Mouse (Mus musculus) thymus, adult 2 months (tissue): ENCODE measurements around the gene Itpr1. TPM values are rescaled to one million over a fixed set of nuclear protein-coding genes. Genes with fewer than 3 reads are reported as not detected.

Experiments used
- DNase-seq: peaks from one replicate; pipeline ENCODE4 v3.0.0; 2021
- H3K27ac ChIP-seq: fragments of 200-500 bp; 2 replicates; pipeline ENCODE4 v1.5.1; 2012; ENCODE audit warnings: low read length, control low read depth; ENCODE audit not compliant: control insufficient read depth, insufficient read depth
- H3K27me3 ChIP-seq: fragments of 200-500 bp; 2 replicates; pipeline ENCODE4 v1.6.1; 2012; ENCODE audit warnings: mild to moderate bottlenecking, low read length, moderate library complexity, mixed read lengths; ENCODE audit not compliant: control insufficient read depth, insufficient read depth
- H3K36me3 ChIP-seq: fragments of 200-500 bp; 2 replicates; pipeline ENCODE4 v1.6.1; 2012; ENCODE audit warnings: mild to moderate bottlenecking, low read length, moderate library complexity; ENCODE audit not compliant: control insufficient read depth, insufficient read depth
- H3K4me1 ChIP-seq: fragments of 200-500 bp; replicated peaks from 2 replicates; pipeline ENCODE4 v1.6.1; 2012; ENCODE audit warnings: low read length; ENCODE audit not compliant: control insufficient read depth, insufficient read depth
- H3K4me3 ChIP-seq: fragments of 200-500 bp; 2 replicates; pipeline ENCODE4 v1.5.1; 2012; ENCODE audit warnings: mild to moderate bottlenecking, low read length, control low read depth, moderate library complexity; ENCODE audit not compliant: control insufficient read depth, insufficient read depth
- CTCF ChIP-seq: fragments of 200-500 bp; IDR thresholded peaks from 2 replicates; pipeline ENCODE4 v1.5.1; 2012; ENCODE audit warnings: mild to moderate bottlenecking, control low read depth, low read length, moderate library complexity, borderline replicate concordance; ENCODE audit not compliant: control insufficient read depth, poor library complexity, insufficient read depth; ENCODE audit errors: extremely low read depth
- POLR2A ChIP-seq: fragments of 200-500 bp; IDR thresholded peaks from 2 replicates; pipeline ENCODE4 v1.6.1; 2012; ENCODE audit warnings: mild to moderate bottlenecking, low read length, control low read depth, moderate library complexity; ENCODE audit not compliant: control insufficient read depth, poor library complexity, insufficient read depth; ENCODE audit errors: extremely low read depth
- WGBS: fragments of 180-500 bp; shearing (Covaris S2); methylation state at CpG from one replicate; pipeline ENCODE4 v1.1.7; 2018; 5-methylcytosine and 5-hydroxymethylcytosine counted together
- polyA plus RNA-seq: library from polyadenylated mRNA; depleted of rRNA; stranded (reverse); fragments of >200 nt; gene quantifications from 2 replicates; pipeline ENCODE4 v1.2.3, GENCODE M21; 2012; rRNA removed

Itpr1 gene
- 28.3 and 28.8 TPM in 2 replicates for polyA plus RNA-seq

- H3K4me1 ChIP-seq: peaks cover 37% of the 10 kb centered on the region
- H3K36me3 ChIP-seq: no peaks in the 10 kb centered on the region
- peak within 1 kb of the TSS; percentile 40; the same call in 1 of the 2 replicates for H3K27ac ChIP-seq
- TF ChIP-seq POLR2A (peak; percentile 99), CTCF (peak; percentile 62)
- DNase-seq: peak; percentile 97
- H3K27me3 ChIP-seq: no peaks in the 10 kb centered on the region
- WGBS: under 1% methylated on average over 27 of the region's 27 CpGs
- peak within 1 kb of the TSS; percentile 93 for H3K4me3 ChIP-seq
Measured at GRCm38 (mm10) chr6:108212881-108213295, at the start of gene Itpr1. Gene Itpr1 (plus strand): TSS chr6:108213096.

DNA sequence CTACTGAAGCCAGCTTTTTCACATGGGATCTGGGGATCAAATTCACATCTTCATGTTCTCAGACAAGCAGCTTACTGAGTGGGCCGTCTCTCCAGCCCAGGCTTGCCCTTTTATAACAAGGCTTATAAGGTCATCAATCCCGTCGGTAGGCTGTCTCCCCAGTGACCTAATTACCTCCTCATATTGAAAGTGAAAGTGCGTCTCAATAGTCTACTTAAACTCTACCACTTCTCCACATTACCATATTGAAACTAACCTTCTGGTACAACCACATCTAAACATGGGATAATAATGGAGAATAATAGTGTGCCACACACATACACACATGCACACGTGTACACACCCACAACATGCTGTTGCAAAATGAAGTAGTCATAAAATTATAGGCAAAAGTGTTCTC lies 48.0 kb upstream of the Itpr1 start:
- Histone ChIP-seq H3K36me3 (no peaks in the 10 kb centered on the region), H3K4me3 (no peak overlapping the region), H3K4me1 (peaks cover 9% of the 10 kb centered on the region), H3K27ac (no peak overlapping the region), H3K27me3 (no peaks in the 10 kb centered on the region)
- WGBS: 80% methylated on average over 5 of the region's 5 CpGs
- no peak for TF ChIP-seq POLR2A
- TF ChIP-seq CTCF: no peak
- no peak for DNase-seq

DNA sequence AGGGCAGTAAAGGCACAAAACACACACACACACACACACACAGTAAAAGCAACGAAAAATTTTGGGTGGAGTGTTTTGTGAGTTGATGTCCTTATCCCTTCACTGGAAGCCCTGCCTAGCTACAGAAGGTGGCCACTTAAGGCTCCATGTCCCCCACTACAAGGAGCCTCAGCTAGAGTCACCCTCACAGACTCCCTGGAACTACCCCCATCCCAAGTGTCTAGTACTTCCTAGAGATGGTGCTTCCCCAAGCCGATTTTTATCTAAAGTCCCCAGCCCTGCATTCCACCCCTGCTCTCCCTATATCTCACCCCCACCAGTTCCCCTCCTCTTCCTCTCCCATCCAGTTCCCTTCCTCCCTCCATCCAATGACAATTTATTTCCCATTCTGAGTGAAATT lies 47.3 kb upstream of the Itpr1 start:
- Histone ChIP-seq H3K36me3 (no peaks in the 10 kb centered on the region), H3K27me3 (no peaks in the 10 kb centered on the region), H3K27ac (no peak overlapping the region), H3K4me1 (peaks cover 9% of the 10 kb centered on the region), H3K4me3 (no peak overlapping the region)
- 77% methylated on average over 2 of the region's 2 CpGs for WGBS
- TF ChIP-seq CTCF (no peak), POLR2A (no peak)
- no peak for DNase-seq

- TF ChIP-seq CTCF (no peak), POLR2A (no peak)
- peaks cover 9% of the 10 kb centered on the region for H3K4me1 ChIP-seq
- peaks cover 3% of the 10 kb centered on the region; the same call in 1 of the 2 replicates for H3K36me3 ChIP-seq
- no peaks in the 10 kb centered on the region for H3K27me3 ChIP-seq
- WGBS: 58% methylated on average over 7 of the region's 7 CpGs
- H3K4me3 ChIP-seq: no peak overlapping the region
- DNase-seq: no peak
- peak overlapping the region; percentile 8; the same call in 1 of the 2 replicates for H3K27ac ChIP-seq
Measured at GRCm38 (mm10) chr6:108167946-108168680, 44.8 kb upstream of the Itpr1 start.

GRCm38 (mm10) chr6:108168723-108169122 lies 44.2 kb upstream of the Itpr1 start:
- peaks cover 4% of the 10 kb centered on the region; the same call in 1 of the 2 replicates for H3K36me3 ChIP-seq
- WGBS: 73% methylated on average over 6 of the region's 6 CpGs
- H3K27ac ChIP-seq: no peak overlapping the region
- DNase-seq: no peak
- TF ChIP-seq CTCF (no peak), POLR2A (no peak)
- H3K27me3 ChIP-seq: no peaks in the 10 kb centered on the region
- H3K4me1 ChIP-seq: peaks cover 9% of the 10 kb centered on the region
- H3K4me3 ChIP-seq: no peak overlapping the region

DNA sequence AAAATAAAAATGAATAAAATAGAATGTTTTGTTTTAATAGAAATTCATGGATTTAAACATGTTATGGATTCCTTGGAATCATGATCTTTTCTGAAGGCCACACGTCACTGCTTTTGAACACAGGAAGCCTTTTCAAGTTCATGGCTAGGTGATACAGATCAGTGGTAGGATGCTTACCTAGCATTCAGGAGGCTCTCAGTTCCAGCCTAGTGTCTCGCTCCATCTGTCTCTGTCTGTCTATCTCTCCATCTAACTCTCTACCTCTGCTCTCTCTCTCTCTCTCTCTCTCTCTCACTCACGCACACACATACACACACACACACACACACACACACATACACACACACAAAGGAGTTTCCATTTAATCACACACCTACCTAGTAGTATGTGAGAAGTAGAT lies 43.4 kb upstream of the Itpr1 start:
- DNase-seq: no peak
- H3K4me3 ChIP-seq: no peak overlapping the region
- TF ChIP-seq CTCF (no peak), POLR2A (no peak)
- H3K27ac ChIP-seq: no peak overlapping the region
- H3K36me3 ChIP-seq: peaks cover 4% of the 10 kb centered on the region; the same call in 1 of the 2 replicates
- peaks cover 6% of the 10 kb centered on the region for H3K4me1 ChIP-seq
- WGBS: 46% methylated on average over 3 of the region's 3 CpGs
- no peaks in the 10 kb centered on the region for H3K27me3 ChIP-seq
